Mouse (Mus musculus) kidney, embryonic 15.5 days (tissue): ENCODE data around the gene Crim1. TPM values are rescaled to one million over a fixed set of nuclear protein-coding genes. Genes with fewer than 3 reads are reported as not detected.
A peak's percentile ranks its signal among the peaks of the same experiment; 100 is the strongest.
"Not testable (repeated sequence)": the region's sequence is repeated elsewhere in the genome, so short reads cannot be mapped to it uniquely, and the experiment has no call there.

ENCODE experiments used
- ATAC-seq: fragments of 200-750 bp; cut with Nextera tagmentation; replicated peaks from 2 replicates; pipeline ENCODE4 v1.8.0; 2017; ENCODE audit warnings: moderate TSS enrichment; ENCODE audit not compliant: low FRiP score
- H3K27ac ChIP-seq: fragments of 300-500 bp; sonication (generic); 2 replicates; pipeline ENCODE4 v1.5.1; 2015; ENCODE audit warnings: mild to moderate bottlenecking, inconsistent platforms
- H3K27me3 ChIP-seq: fragments of 300-500 bp; sonication (generic); 2 replicates; pipeline ENCODE4 v1.6.1; 2015; ENCODE audit warnings: inconsistent platforms
- H3K36me3 ChIP-seq: fragments of 300-500 bp; sonication (generic); 2 replicates; pipeline ENCODE4 v1.6.1; 2015; ENCODE audit warnings: inconsistent platforms
- H3K4me1 ChIP-seq: fragments of 300-500 bp; sonication (generic); 2 replicates; pipeline ENCODE4 v1.6.1; 2015; ENCODE audit warnings: inconsistent platforms
- H3K4me2 ChIP-seq: fragments of 300-500 bp; sonication (generic); 2 replicates; pipeline ENCODE4 v1.6.1; 2015; ENCODE audit warnings: moderate library complexity, mild to moderate bottlenecking, inconsistent platforms
- H3K4me3 ChIP-seq: fragments of 300-500 bp; sonication (generic); replicated peaks from 2 replicates; pipeline ENCODE4 v1.5.1; 2015; ENCODE audit warnings: mild to moderate bottlenecking, inconsistent platforms
- H3K9ac ChIP-seq: fragments of 300-500 bp; sonication (generic); 2 replicates; pipeline ENCODE4 v1.6.1; 2015; ENCODE audit warnings: mild to moderate bottlenecking, inconsistent platforms
- H3K9me3 ChIP-seq: fragments of 300-500 bp; sonication (generic); replicated peaks from 2 replicates; pipeline ENCODE4 v1.6.1; 2016; ENCODE audit warnings: inconsistent platforms
- WGBS: fragments of 180-500 bp; shearing (Covaris S2); methylation state at CpG from one replicate; pipeline ENCODE4 v1.1.7; 2015; ENCODE audit warnings: mixed read lengths; 5-methylcytosine and 5-hydroxymethylcytosine counted together
- polyA plus RNA-seq: library from polyadenylated mRNA; unstranded; fragments of >200 nt; fragmentation: Nextera tagmentation; extraction: Ambion mirVana; gene quantifications from 2 replicates; pipeline ENCODE4 v1.2.1, GENCODE M21; 2015

The Crim1 gene
- polyA plus RNA-seq, 1 experiment from 2014 or later = 6.5 TPM

GRCm38 (mm10) chr17:78237954-78238353 is 37.9 kb downstream of the Crim1 start:
- no peaks in the 10 kb centered on the region for H3K27me3 ChIP-seq
- no peak for ATAC-seq
- no peak overlapping the region for H3K4me3 ChIP-seq
- H3K9ac ChIP-seq = no peak overlapping the region
- peaks cover 8% of the 10 kb centered on the region; the same call in 1 of the 2 replicates for H3K36me3 ChIP-seq
- H3K9me3 ChIP-seq = no peaks in the 10 kb centered on the region
- H3K4me1 ChIP-seq = peaks cover 11% of the 10 kb centered on the region; the same call in 1 of the 2 replicates
- WGBS = 92% methylated on average over 13 of the region's 13 CpGs
- no peak overlapping the region for H3K4me2 ChIP-seq
- no peak overlapping the region for H3K27ac ChIP-seq

- Histone ChIP-seq H3K4me1 (peaks cover 17% of the 10 kb centered on the region), H3K4me3 (no peak overlapping the region), H3K9ac (no peak overlapping the region), H3K9me3 (no peaks in the 10 kb centered on the region), H3K27ac (no peak overlapping the region), H3K4me2 (no peak overlapping the region), H3K36me3 (peaks cover 8% of the 10 kb centered on the region; the same call in 1 of the 2 replicates), H3K27me3 (no peaks in the 10 kb centered on the region)
- no peak for ATAC-seq
- 88% methylated on average over 4 of the region's 4 CpGs for WGBS
Measured at GRCm38 (mm10) chr17:78240161-78240560, 40.1 kb downstream of the Crim1 start.

- H3K9ac ChIP-seq = no peak overlapping the region
- H3K36me3 ChIP-seq = peaks cover 8% of the 10 kb centered on the region; the same call in 1 of the 2 replicates
- WGBS = 34% methylated on average over 7 of the region's 7 CpGs
- H3K27me3 ChIP-seq = no peaks in the 10 kb centered on the region
- no peaks in the 10 kb centered on the region for H3K9me3 ChIP-seq
- ATAC-seq = no peak
- H3K4me2 ChIP-seq = no peak overlapping the region
- H3K4me3 ChIP-seq = no peak overlapping the region
- peaks cover 27% of the 10 kb centered on the region for H3K4me1 ChIP-seq
- no peak overlapping the region for H3K27ac ChIP-seq
Measured at GRCm38 (mm10) chr17:78241238-78241637, 41.2 kb downstream of the Crim1 start.

GRCm38 (mm10) chr17:78244752-78245151 is 44.7 kb downstream of the Crim1 start:
- 37% methylated on average over 6 of the region's 6 CpGs for WGBS
- H3K9me3 ChIP-seq = no peaks in the 10 kb centered on the region
- no peaks in the 10 kb centered on the region; the same call in 1 of the 2 replicates for H3K36me3 ChIP-seq
- no peak for ATAC-seq
- no peaks in the 10 kb centered on the region for H3K27me3 ChIP-seq
- H3K27ac ChIP-seq = peak overlapping the region; percentile 59
- H3K4me3 ChIP-seq = no peak overlapping the region
- peaks cover 52% of the 10 kb centered on the region for H3K4me1 ChIP-seq
- no peak overlapping the region for H3K9ac ChIP-seq
- H3K4me2 ChIP-seq = no peak overlapping the region

- H3K27ac ChIP-seq = peak overlapping the region; percentile 59
- no peaks in the 10 kb centered on the region for H3K36me3 ChIP-seq
- no peak overlapping the region for H3K9ac ChIP-seq
- H3K4me2 ChIP-seq = no peak overlapping the region
- H3K9me3 ChIP-seq = no peaks in the 10 kb centered on the region
- no peak overlapping the region for H3K4me3 ChIP-seq
- no peaks in the 10 kb centered on the region for H3K27me3 ChIP-seq
- peak; percentile 35; the same call in 1 of the 2 replicates for ATAC-seq
- peaks cover 59% of the 10 kb centered on the region for H3K4me1 ChIP-seq
- WGBS = 46% methylated on average over 4 of the region's 4 CpGs
Measured at GRCm38 (mm10) chr17:78245444-78245843, 45.4 kb downstream of the Crim1 start.

- Histone ChIP-seq H3K4me1 (peaks cover 57% of the 10 kb centered on the region), H3K4me2 (0 out of 2 replicates have a peak overlapping the region, but pooled peaks have one; percentile 19), H3K27ac (peak overlapping the region; percentile 82), H3K4me3 (no peak overlapping the region), H3K36me3 (no peaks in the 10 kb centered on the region), H3K9me3 (no peaks in the 10 kb centered on the region), H3K27me3 (no peaks in the 10 kb centered on the region), H3K9ac (no peak overlapping the region)
- WGBS = 40% methylated on average over 11 of the region's 11 CpGs
- peak; percentile 47; the same call in 1 of the 2 replicates for ATAC-seq
Measured at GRCm38 (mm10) chr17:78246634-78247383, 46.8 kb downstream of the Crim1 start.

GRCm38 (mm10) chr17:78248197-78248596 is 48.1 kb downstream of the Crim1 start:
- Histone ChIP-seq H3K4me1 (peaks cover 53% of the 10 kb centered on the region), H3K4me2 (no peak overlapping the region), H3K27me3 (no peaks in the 10 kb centered on the region), H3K4me3 (no peak overlapping the region), H3K27ac (0 out of 2 replicates have a peak overlapping the region, but pooled peaks have one; percentile 37), H3K9me3 (no peaks in the 10 kb centered on the region), H3K9ac (no peak overlapping the region), H3K36me3 (no peaks in the 10 kb centered on the region)
- no peak for ATAC-seq
- 48% methylated on average over 5 of the region's 5 CpGs for WGBS

- H3K27ac ChIP-seq = 0 out of 2 replicates have a peak overlapping the region, but pooled peaks have one; percentile 37
- no peaks in the 10 kb centered on the region for H3K9me3 ChIP-seq
- ATAC-seq = no peak
- peaks cover 53% of the 10 kb centered on the region for H3K4me1 ChIP-seq
- 39% methylated on average over 3 of the region's 3 CpGs for WGBS
- H3K27me3 ChIP-seq = no peaks in the 10 kb centered on the region
- H3K9ac ChIP-seq = no peak overlapping the region
- H3K36me3 ChIP-seq = no peaks in the 10 kb centered on the region
- H3K4me2 ChIP-seq = no peak overlapping the region
- H3K4me3 ChIP-seq = no peak overlapping the region
Measured at GRCm38 (mm10) chr17:78248943-78249342, 48.9 kb downstream of the Crim1 start.

- H3K36me3 ChIP-seq = no peaks in the 10 kb centered on the region; the same call in 1 of the 2 replicates
- ATAC-seq = no peak
- H3K4me1 ChIP-seq = peaks cover 49% of the 10 kb centered on the region
- no peaks in the 10 kb centered on the region for H3K9me3 ChIP-seq
- H3K27ac ChIP-seq = peak overlapping the region; percentile 45; the same call in 1 of the 2 replicates
- WGBS = 65% methylated on average over 14 of the region's 14 CpGs
- no peak overlapping the region for H3K9ac ChIP-seq
- H3K27me3 ChIP-seq = no peaks in the 10 kb centered on the region
- H3K4me2 ChIP-seq = no peak overlapping the region
- H3K4me3 ChIP-seq = no peak overlapping the region
Measured at GRCm38 (mm10) chr17:78250149-78250938, 50.3 kb downstream of the Crim1 start.

GRCm38 (mm10) chr17:78253587-78253986 is 53.5 kb downstream of the Crim1 start:
- not testable (repeated sequence) for H3K4me3 ChIP-seq, H3K27me3 ChIP-seq, H3K4me2 ChIP-seq, H3K27ac ChIP-seq, H3K9ac ChIP-seq, H3K36me3 ChIP-seq, H3K9me3 ChIP-seq, ATAC-seq
- H3K4me1 ChIP-seq = peaks cover 31% of the 10 kb centered on the region
- 91% methylated on average over 2 of the region's 2 CpGs for WGBS

GRCm38 (mm10) chr17:78254256-78254655 is 54.2 kb downstream of the Crim1 start:
- Histone ChIP-seq H3K9ac (no peak overlapping the region), H3K4me1 (peaks cover 25% of the 10 kb centered on the region), H3K4me2 (no peak overlapping the region), H3K27me3 (no peaks in the 10 kb centered on the region), H3K9me3 (no peaks in the 10 kb centered on the region), H3K4me3 (no peak overlapping the region), H3K36me3 (no peaks in the 10 kb centered on the region; the same call in 1 of the 2 replicates), H3K27ac (no peak overlapping the region)
- WGBS = 86% methylated on average over 8 of the region's 8 CpGs
- no peak for ATAC-seq

GRCm38 (mm10) chr17:78255711-78256110 is 55.7 kb downstream of the Crim1 start:
- Histone ChIP-seq H3K27me3 (no peaks in the 10 kb centered on the region), H3K27ac (no peak overlapping the region), H3K9ac (no peak overlapping the region), H3K4me2 (no peak overlapping the region), H3K4me1 (peaks cover 10% of the 10 kb centered on the region), H3K9me3 (no peaks in the 10 kb centered on the region), H3K36me3 (no peaks in the 10 kb centered on the region; the same call in 1 of the 2 replicates), H3K4me3 (no peak overlapping the region)
- ATAC-seq = no peak
- WGBS = 96% methylated on average over 9 of the region's 9 CpGs
